In the genomic region with DNA sequence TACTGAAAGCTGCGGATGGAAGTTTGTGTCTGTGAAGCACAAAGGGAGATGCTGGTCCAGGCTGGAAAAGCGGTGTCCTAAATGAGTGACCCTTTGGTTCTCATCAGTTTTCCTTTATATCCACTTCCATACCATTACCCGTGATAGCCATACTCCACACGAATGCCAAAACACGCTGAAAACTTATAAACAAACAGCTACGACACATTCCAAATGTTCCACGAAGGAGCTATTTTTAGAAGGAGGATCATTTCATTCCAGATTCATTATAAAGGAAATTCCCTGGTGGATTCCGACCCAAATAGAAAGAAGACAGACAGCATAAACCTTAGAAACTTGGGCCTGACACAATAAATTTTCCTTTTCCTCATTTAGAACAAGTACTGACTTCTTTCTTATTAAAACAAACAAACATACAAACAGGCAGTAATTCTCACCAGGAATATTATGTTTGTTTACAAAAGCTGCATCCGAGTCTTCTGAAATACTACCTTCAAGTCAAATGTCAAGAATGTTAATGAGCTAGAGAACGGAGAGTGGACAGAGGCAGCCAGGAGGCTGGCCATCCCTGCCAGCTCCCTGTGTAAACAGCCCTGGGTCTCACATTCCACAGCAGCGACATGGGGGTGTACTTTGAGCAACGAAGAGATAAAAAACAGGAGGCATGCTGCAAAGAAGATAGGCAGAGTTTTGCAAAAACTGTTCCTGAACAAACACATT, we compare ENCODE assay signal across 10 mouse cellular contexts.
DNase-seq lines count a peak whose midpoint lies in the region; ATAC-seq lines count a peak whose summit lies in the region.
"Had no signal": no experiment of that assay in that cellular context is flagged by ENCODE, and none has a peak within 500 bp of the region (broad histone marks: within the 10 kb centered on the region; RNA-seq: fewer than 3 reads in every experiment).

No protein-coding gene starts in this region.

- no peaks in the 10 kb centered on the region for H3K27me3 ChIP-seq in heart, embryonic 10.5 days (ENCODE audit: insufficient read depth, poor library complexity, severe bottlenecking)

- H3K4me1 ChIP-seq in heart, embryonic 10.5 days: peaks cover 23% of the 10 kb centered on the region

- H3K4me3 ChIP-seq in heart, embryonic 10.5 days: peak overlapping the region; percentile 24; the same call in 1 of the 2 replicates

- no peaks in the 10 kb centered on the region for H3K9me3 ChIP-seq in heart, embryonic 10.5 days

- no peak for ATAC-seq in CD4-positive, CD25-positive, alpha-beta regulatory T cell, adult 4 months

- 30% methylated on average over 12 of the region's 12 CpGs for WGBS in heart, embryonic 10.5 days

- peak; percentile 14 for DNase-seq in retina, postnatal 1 day
- DNase-seq in retina, embryonic 14.5 days (ENCODE audit: low spot score): no peak
- DNase-seq in heart, embryonic 10.5 days (ENCODE audit: low spot score): no peak
- peak; percentile 72 for DNase-seq in kidney, postnatal 14 days
- no peak for DNase-seq in right cerebral cortex, postnatal 10 days (ENCODE audit: low spot score in 2 of 2)
- DNase-seq in frontal cortex, postnatal 10 days (ENCODE audit: low spot score in 2 of 2): no peak
- DNase-seq: cerebellum, adult 18-20 months; gastrocnemius, postnatal 14 days; spleen, adult 18-20 months had no signal

- no peaks in the 10 kb centered on the region for H3K36me3 ChIP-seq in heart, embryonic 10.5 days

- H3K27ac ChIP-seq in heart, embryonic 10.5 days: peak overlapping the region; percentile 64; the same call in 1 of the 2 replicates

Comparison
In these comparisons a context has a peak if more than half of its experiments do, and no peak if none do; other contexts are left out.
1. DNase-seq: peak in retina, postnatal 1 day (single experiment) and kidney, postnatal 14 days (single experiment); none in retina, embryonic 14.5 days (single experiment), heart, embryonic 10.5 days (single experiment), right cerebral cortex, postnatal 10 days (0 of 2) and frontal cortex, postnatal 10 days (0 of 2).